8 mouse cellular contexts compared by ENCODE assay signal in the genomic region with DNA sequence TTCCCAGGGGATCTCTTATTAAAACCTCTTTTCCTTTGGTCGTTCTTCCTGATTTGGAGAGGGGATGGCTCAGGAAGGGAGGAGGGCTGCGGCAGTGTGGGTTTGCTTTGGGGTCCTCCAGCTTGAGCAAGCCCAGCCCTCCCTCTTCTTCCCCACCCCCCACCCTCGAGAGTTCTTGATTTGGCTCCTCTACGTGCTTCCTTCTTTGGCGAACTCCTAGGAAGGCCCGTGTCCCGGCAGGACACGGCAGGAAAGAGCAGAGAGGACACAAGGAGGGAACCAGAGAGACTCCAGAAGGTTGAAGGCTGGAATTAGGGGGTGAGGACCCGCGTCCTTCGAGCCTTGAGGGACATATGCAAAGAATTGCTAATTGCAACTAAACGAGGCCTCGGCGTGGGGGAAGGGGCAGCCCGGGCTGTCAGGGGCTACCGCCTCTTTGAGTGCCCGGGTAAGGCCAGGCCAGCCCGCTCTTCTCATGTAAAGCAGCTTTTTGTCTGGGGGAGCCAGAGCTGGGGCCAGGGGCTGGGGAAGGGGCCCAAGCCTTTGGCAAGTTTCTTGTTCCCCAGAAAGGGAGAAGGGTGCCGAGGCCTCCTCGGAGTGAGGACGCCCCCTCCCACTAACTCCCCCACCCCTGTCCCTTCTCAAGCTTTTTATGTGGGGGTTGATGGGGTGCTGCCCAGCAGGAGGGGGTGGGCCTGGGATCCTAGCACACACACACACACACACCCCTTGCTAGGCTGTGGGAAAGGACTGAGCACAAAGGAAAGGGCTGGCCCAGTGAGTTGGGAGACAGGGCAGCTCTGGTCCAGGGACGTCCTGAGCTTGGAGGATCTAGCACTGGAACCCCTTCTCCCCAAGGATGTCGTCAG. TPM values are rescaled to one million over a fixed set of nuclear protein-coding genes. Genes with fewer than 3 reads are reported as not detected.
DNase-seq lines count a peak whose midpoint lies in the region; ATAC-seq and TF ChIP-seq lines count a peak whose summit lies in the region.

A gene (minus strand): TSS at position 297 of the 869 bp plus-strand sequence.

- H3K4me2 ChIP-seq in hindbrain, embryonic 12.5 days (replicated peaks): peak within 1 kb of the TSS; percentile 50
- peak within 1 kb of the TSS; percentile 67 for H3K4me2 ChIP-seq in lung, embryonic 16.5 days (ENCODE audit: low read depth, low read length)
- peak within 1 kb of the TSS; percentile 51 for H3K4me2 ChIP-seq in stomach, embryonic 14.5 days (replicated peaks; ENCODE audit: low read depth, low read length)

- H3K4me3 ChIP-seq in testis, adult 2 months (ENCODE audit: control insufficient read depth, low read depth, low read length): peak within 1 kb of the TSS; percentile 37
- H3K4me3 ChIP-seq in hindbrain, embryonic 12.5 days: peak within 1 kb of the TSS; percentile 23
- H3K4me3 ChIP-seq in lung, embryonic 16.5 days (ENCODE audit: low read length): peak within 1 kb of the TSS; percentile 52
- peak within 1 kb of the TSS; percentile 41 for H3K4me3 ChIP-seq in stomach, embryonic 14.5 days (ENCODE audit: low read depth, low read length)

- H3K36me3 ChIP-seq in testis, adult 2 months (ENCODE audit: control insufficient read depth, insufficient read depth, low read length): no peaks in the 10 kb centered on the region
- no peaks in the 10 kb centered on the region for H3K36me3 ChIP-seq in hindbrain, embryonic 12.5 days
- H3K36me3 ChIP-seq in lung, embryonic 16.5 days (ENCODE audit: control insufficient read depth, insufficient read depth, low read length): no peaks in the 10 kb centered on the region
- H3K36me3 ChIP-seq in stomach, embryonic 14.5 days (ENCODE audit: control insufficient read depth, insufficient read depth, low read length): no peaks in the 10 kb centered on the region

- H3K4me1 ChIP-seq in testis, adult 2 months (ENCODE audit: control insufficient read depth, insufficient read depth, low read length): peaks cover 12% of the 10 kb centered on the region
- peaks cover 40% of the 10 kb centered on the region for H3K4me1 ChIP-seq in hindbrain, embryonic 12.5 days
- peaks cover 36% of the 10 kb centered on the region for H3K4me1 ChIP-seq in lung, embryonic 16.5 days (replicated peaks; ENCODE audit: control insufficient read depth, insufficient read depth, low read length)
- peaks cover 26% of the 10 kb centered on the region for H3K4me1 ChIP-seq in stomach, embryonic 14.5 days (ENCODE audit: control insufficient read depth, insufficient read depth, low read length)

- TF ChIP-seq CTCF in testis, adult 2 months (IDR thresholded peaks at IDR 0.05; ENCODE audit: control insufficient read depth, insufficient read depth, insufficient replicate concordance, low read depth, low read length): no peak

- no peak for TF ChIP-seq POLR2A in testis, adult 2 months (IDR thresholded peaks at IDR 0.05; ENCODE audit: control insufficient read depth, low read depth, low read length)

- H3K27me3 ChIP-seq in testis, adult 2 months (ENCODE audit: control insufficient read depth, insufficient read depth, low read length): no peaks in the 10 kb centered on the region
- H3K27me3 ChIP-seq in hindbrain, embryonic 12.5 days: peaks cover 10% of the 10 kb centered on the region; the same call in 1 of the 2 replicates
- no peaks in the 10 kb centered on the region for H3K27me3 ChIP-seq in lung, embryonic 16.5 days (ENCODE audit: control insufficient read depth, insufficient read depth, low read depth, low read length)
- H3K27me3 ChIP-seq in stomach, embryonic 14.5 days (ENCODE audit: control insufficient read depth, insufficient read depth, low read length): no peaks in the 10 kb centered on the region

- no peaks in the 10 kb centered on the region for H3K9me3 ChIP-seq in hindbrain, embryonic 12.5 days (replicated peaks)
- no peaks in the 10 kb centered on the region for H3K9me3 ChIP-seq in lung, embryonic 16.5 days (ENCODE audit: control insufficient read depth, low read length)
- no peaks in the 10 kb centered on the region for H3K9me3 ChIP-seq in stomach, embryonic 14.5 days (ENCODE audit: control insufficient read depth, low read depth, low read length)

- peak; percentile 23 to 33 for DNase-seq in cerebellum, postnatal 10 days
- DNase-seq in cerebellum, adult 18-20 months: no peak
- DNase-seq in testis, postnatal 14 days (ENCODE audit: low spot score): no peak

- H3K27ac ChIP-seq in testis, adult 2 months (ENCODE audit: control insufficient read depth, insufficient read depth, low read depth, low read length): peak within 1 kb of the TSS; percentile 36
- H3K27ac ChIP-seq in hindbrain, embryonic 12.5 days: peak within 1 kb of the TSS; percentile 80
- H3K27ac ChIP-seq in lung, embryonic 16.5 days (ENCODE audit: low read length): peak within 1 kb of the TSS; percentile 97
- H3K27ac ChIP-seq in stomach, embryonic 14.5 days (ENCODE audit: low read length): peak within 1 kb of the TSS; percentile 96

- peak within 1 kb of the TSS; percentile 35 for H3K9ac ChIP-seq in hindbrain, embryonic 12.5 days
- peak within 1 kb of the TSS; percentile 81 for H3K9ac ChIP-seq in lung, embryonic 16.5 days (ENCODE audit: low read length)
- H3K9ac ChIP-seq in stomach, embryonic 14.5 days (replicated peaks; ENCODE audit: low read depth, low read length): peak within 1 kb of the TSS; percentile 63

- ATAC-seq in hindbrain, embryonic 12.5 days (ENCODE audit: low FRiP score): peak; percentile 86
- ATAC-seq in lung, embryonic 16.5 days (ENCODE audit: low read depth): peak; percentile 79
- peak; percentile 61; the same call in 1 of the 2 replicates for ATAC-seq in stomach, embryonic 14.5 days (ENCODE audit: insufficient number of reproducible peaks, insufficient read depth, low FRiP score, low read depth)
- ATAC-seq in megakaryocyte-erythroid progenitor cell, adult 5-6 weeks (replicated peaks; ENCODE audit: low FRiP score, low TSS enrichment, poor library complexity, severe bottlenecking): no peak

- 4% methylated on average over 23 of the region's 23 CpGs for WGBS in hindbrain, embryonic 12.5 days
- 11% methylated on average over 22 of the region's 23 CpGs for WGBS in lung, embryonic 16.5 days
- WGBS in stomach, embryonic 14.5 days: 12% methylated on average over 21 of the region's 23 CpGs

RNA-seq across cellular contexts. Expression of the gene that starts here (rescaled TPM):
- polyA plus RNA-seq in testis, adult 2 months (2012; rRNA removed): 0.40 and 0.51 TPM in 2 replicates
- 4.3 and 4.8 TPM in 2 replicates for polyA plus RNA-seq in hindbrain, embryonic 12.5 days (2016; fragmentation: Nextera tagmentation; extraction: Ambion mirVana)
- polyA plus RNA-seq in lung, embryonic 16.5 days (2015; fragmentation: Nextera tagmentation; extraction: Ambion mirVana): 18.4 and 23.2 TPM in 2 replicates
- 15.9 and 18.9 TPM in 2 replicates for polyA plus RNA-seq in stomach, embryonic 14.5 days (2014; fragmentation: Nextera tagmentation; extraction: Ambion mirVana)
- total RNA-seq in megakaryocyte-erythroid progenitor cell, adult 5-6 weeks (2014; fragmentation: Nextera tagmentation): not detected in 2 replicates
- not detected in 2 replicates for total RNA-seq in megakaryocyte-erythroid progenitor cell, adult 5-6 weeks (2017)

Comparison
In these comparisons a context has a peak if more than half of its experiments do, and no peak if none do; other contexts are left out.
1. DNase-seq: peak in cerebellum, postnatal 10 days (2 of 2); none in cerebellum, adult 18-20 months (0 of 2) and testis, postnatal 14 days (single experiment).
2. H3K27ac ChIP-seq: peak in every context shown above with its lines; median percentile 97 in lung, embryonic 16.5 days; 96 in stomach, embryonic 14.5 days; 80 in hindbrain, embryonic 12.5 days; 36 in testis, adult 2 months.
3. Peak in every context shown above with its lines, with median percentiles within 50 percentile points of each other: H3K4me3 ChIP-seq, H3K4me2 ChIP-seq and H3K9ac ChIP-seq.